Comparison of ENCODE assay signal across 11 mouse cellular contexts in the genomic region with DNA sequence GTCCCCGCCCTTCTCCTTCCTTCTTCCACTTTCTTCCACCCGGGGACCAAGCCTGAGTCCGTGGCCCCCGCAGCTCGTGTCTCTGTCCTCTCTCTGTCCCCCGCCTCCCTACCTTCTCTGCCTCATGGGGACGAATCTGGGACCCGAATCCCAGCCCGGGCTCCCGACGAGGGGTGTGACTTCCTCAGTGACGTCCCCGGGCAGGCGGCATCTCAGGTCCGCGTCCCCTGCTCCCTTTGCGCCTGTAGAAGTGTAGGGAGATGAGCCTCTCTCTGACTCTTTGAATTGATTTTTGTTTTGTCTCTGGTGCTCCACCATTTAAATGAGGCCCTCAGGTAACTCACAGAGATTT. TPM values are rescaled to one million over a fixed set of nuclear protein-coding genes. Genes with fewer than 3 reads are reported as not detected.
DNase-seq lines count a peak whose midpoint lies in the region; ATAC-seq and TF ChIP-seq lines count a peak whose summit lies in the region.
"Not testable (repeated sequence)": the region's sequence is repeated elsewhere in the genome, so short reads cannot be mapped to it uniquely, and the experiment has no call there.
"Had no signal": no experiment of that assay in that cellular context is flagged by ENCODE, and none has a peak within 500 bp of the region (broad histone marks: within the 10 kb centered on the region; RNA-seq: fewer than 3 reads in every experiment).

No protein-coding gene starts in this region.

- H3K9ac ChIP-seq in heart, embryonic 12.5 days; intestine, embryonic 16.5 days (ENCODE audit: low read depth, low read length); liver, embryonic 13.5 days; midbrain, embryonic 16.5 days (ENCODE audit: low read depth, low read length): not testable (repeated sequence)

- TF ChIP-seq CTCF in spleen, adult 2 months (IDR thresholded peaks at IDR 0.05; ENCODE audit: extremely low read depth, insufficient read depth, insufficient read length, insufficient replicate concordance) = not testable (repeated sequence)

- not testable (repeated sequence) for H3K27ac ChIP-seq in heart, embryonic 12.5 days (ENCODE audit: poor library complexity, severe bottlenecking); intestine, embryonic 16.5 days (ENCODE audit: low read length); liver, embryonic 13.5 days; midbrain, embryonic 16.5 days (ENCODE audit: low read length); spleen, adult 2 months (ENCODE audit: insufficient read depth, low read length)

- ATAC-seq in erythroblast, adult 5-6 weeks (replicated peaks; ENCODE audit: low FRiP score, poor library complexity, severe bottlenecking) = peak; percentile 76
- ATAC-seq in heart, embryonic 12.5 days (ENCODE audit: insufficient number of reproducible peaks, low FRiP score) = peak; percentile 75
- ATAC-seq in intestine, embryonic 16.5 days = peak; percentile 64
- ATAC-seq in liver, embryonic 13.5 days (ENCODE audit: low read depth) = peak; percentile 56
- ATAC-seq in midbrain, embryonic 16.5 days = peak; percentile 71

- 74% methylated on average over 16 of the region's 17 CpGs for WGBS in heart, embryonic 12.5 days
- WGBS in intestine, embryonic 16.5 days = 79% methylated on average over 15 of the region's 17 CpGs
- 75% methylated on average over 16 of the region's 17 CpGs for WGBS in liver, embryonic 13.5 days (ENCODE audit: insufficient replicate concordance)
- WGBS in midbrain, embryonic 16.5 days = 74% methylated on average over 15 of the region's 17 CpGs
- 89% methylated on average over 16 of the region's 17 CpGs for WGBS in spleen, adult 2 months

- H3K4me2 ChIP-seq in heart, embryonic 12.5 days; intestine, embryonic 16.5 days (ENCODE audit: low read depth, low read length); liver, embryonic 13.5 days; midbrain, embryonic 16.5 days (ENCODE audit: low read length): not testable (repeated sequence)

- not testable (repeated sequence) for H3K4me1 ChIP-seq in heart, embryonic 12.5 days (replicated peaks); intestine, embryonic 16.5 days (ENCODE audit: control insufficient read depth, insufficient read depth, low read length); liver, embryonic 13.5 days (replicated peaks); midbrain, embryonic 16.5 days (ENCODE audit: control insufficient read depth, insufficient read depth, low read length); spleen, adult 2 months (ENCODE audit: control insufficient read depth, insufficient read depth, insufficient read length)

- H3K9me3 ChIP-seq in heart, embryonic 12.5 days (replicated peaks); intestine, embryonic 16.5 days (ENCODE audit: control insufficient read depth, low read length); liver, embryonic 13.5 days (replicated peaks); midbrain, embryonic 16.5 days (replicated peaks; ENCODE audit: control insufficient read depth, low read length, poor library complexity, severe bottlenecking): not testable (repeated sequence)

- not testable (repeated sequence) for H3K36me3 ChIP-seq in heart, embryonic 12.5 days; intestine, embryonic 16.5 days (ENCODE audit: control insufficient read depth, insufficient read depth, low read length); liver, embryonic 13.5 days; midbrain, embryonic 16.5 days (ENCODE audit: control insufficient read depth, insufficient read depth, low read length); spleen, adult 2 months (ENCODE audit: control insufficient read depth, insufficient read depth, low read length)

- DNase-seq in adrenal gland, adult (ENCODE audit: inconsistent age in 2 of 2, low spot score in 1 of 2) = peak; percentile 23 to 48
- not testable (repeated sequence) for DNase-seq in liver, embryonic 13.5 days
- peak; percentile 25 to 52 for DNase-seq in spleen, adult 2 months (ENCODE audit: low read depth in 1 of 2, low spot score in 2 of 2)

- not testable (repeated sequence) for H3K27me3 ChIP-seq in heart, embryonic 12.5 days (replicated peaks); intestine, embryonic 16.5 days (replicated peaks; ENCODE audit: control insufficient read depth, insufficient read depth, low read length); liver, embryonic 13.5 days; midbrain, embryonic 16.5 days (ENCODE audit: control insufficient read depth, insufficient read depth, low read depth, low read length); spleen, adult 2 months (ENCODE audit: control insufficient read depth, insufficient read depth, low read length)

- not testable (repeated sequence) for TF ChIP-seq POLR2A in spleen, adult 2 months (IDR thresholded peaks at IDR 0.05; ENCODE audit: low read depth, low read length)

- H3K4me3 ChIP-seq in heart, embryonic 12.5 days; intestine, embryonic 16.5 days (ENCODE audit: low read length); liver, embryonic 13.5 days (replicated peaks); midbrain, embryonic 16.5 days (ENCODE audit: low read depth, low read length); spleen, adult 2 months (ENCODE audit: extremely low read depth, insufficient read depth, insufficient read length): not testable (repeated sequence)

RNA-seq across cellular contexts. Expression of gene Gm21860, which starts 25.7 kb away (rescaled TPM):
- total RNA-seq in erythroblast, adult 5-6 weeks (2015; ENCODE audit: low replicate concordance) = not detected in 2 replicates
- total RNA-seq in erythroblast, adult 5-6 weeks (2017; ENCODE audit: low replicate concordance) = not detected in 2 replicates
- polyA plus RNA-seq in heart, embryonic 12.5 days (2016; fragmentation: Nextera tagmentation; extraction: Ambion mirVana) = not detected in 2 replicates
- polyA plus RNA-seq in intestine, embryonic 16.5 days (2015; fragmentation: Nextera tagmentation; extraction: Ambion mirVana) = not detected in 2 replicates
- polyA plus RNA-seq in liver, embryonic 13.5 days (2015; fragmentation: Nextera tagmentation; extraction: Ambion mirVana) = not detected in 2 replicates
- polyA plus RNA-seq in midbrain, embryonic 16.5 days (2015; fragmentation: Nextera tagmentation; extraction: Ambion mirVana) = not detected in 2 replicates
- not detected in 2 replicates for polyA plus RNA-seq in spleen, adult 2 months (2012; rRNA removed)
- total RNA-seq: gastrocnemius, postnatal 25 days; layer of hippocampus, postnatal 10 days; liver, adult 2 months had no signal
- polyA plus RNA-seq: embryonic facial prominence, embryonic 10.5 days; liver, adult 2 months had no signal

RNA-seq across cellular contexts. Expression of gene Gm47283, which starts 55.7 kb away (rescaled TPM):
- not detected in 2 replicates for total RNA-seq in erythroblast, adult 5-6 weeks (2015; ENCODE audit: low replicate concordance)
- not detected in 2 replicates for total RNA-seq in erythroblast, adult 5-6 weeks (2017; ENCODE audit: low replicate concordance)
- not detected in 2 replicates for polyA plus RNA-seq in heart, embryonic 12.5 days (2016; fragmentation: Nextera tagmentation; extraction: Ambion mirVana)
- polyA plus RNA-seq in intestine, embryonic 16.5 days (2015; fragmentation: Nextera tagmentation; extraction: Ambion mirVana) = not detected in 2 replicates
- polyA plus RNA-seq in liver, embryonic 13.5 days (2015; fragmentation: Nextera tagmentation; extraction: Ambion mirVana) = not detected in 2 replicates
- polyA plus RNA-seq in midbrain, embryonic 16.5 days (2015; fragmentation: Nextera tagmentation; extraction: Ambion mirVana) = not detected in 2 replicates
- polyA plus RNA-seq in spleen, adult 2 months (2012; rRNA removed) = not detected in 2 replicates
- total RNA-seq: gastrocnemius, postnatal 25 days; layer of hippocampus, postnatal 10 days; liver, adult 2 months had no signal
- polyA plus RNA-seq: embryonic facial prominence, embryonic 10.5 days; liver, adult 2 months had no signal
